Mouse (Mus musculus): Measurements from ENCODE around the gene Cbx4. TPM values are rescaled to one million over a fixed set of nuclear protein-coding genes. Genes with fewer than 3 reads are reported as not detected.
A peak's percentile ranks its signal among the peaks of the same experiment; 100 is the strongest.
"Not testable (repeated sequence)": the region's sequence is repeated elsewhere in the genome, so short reads cannot be mapped to it uniquely, and the experiment has no call there.

The Cbx4 gene
- polyA plus RNA-seq, 1 experiment from 2014 or later: 3.2 TPM

DNA sequence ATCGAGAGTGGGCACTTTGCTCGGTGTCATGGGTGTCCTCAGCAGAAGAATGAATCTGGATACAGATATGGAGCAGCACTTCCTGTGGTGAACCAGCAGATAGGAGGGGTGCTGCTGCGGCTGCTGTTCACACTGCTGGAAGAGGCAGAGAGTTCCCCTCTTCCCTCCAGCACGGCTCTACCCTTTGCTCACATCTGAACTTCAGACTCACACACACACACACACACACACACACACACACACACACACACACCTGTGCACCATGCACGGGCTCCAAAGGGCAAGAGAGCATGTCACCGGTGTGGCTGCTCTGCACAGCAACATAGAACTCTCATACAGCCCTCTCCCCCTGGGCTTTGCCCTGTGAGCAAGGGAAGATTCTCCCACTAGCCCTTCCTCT is 20.3 kb upstream of the Cbx4 start:
- peak; percentile 48; the same call in 1 of the 2 replicates for ATAC-seq
- H3K9ac ChIP-seq: no peak overlapping the region
- no peaks in the 10 kb centered on the region for H3K36me3 ChIP-seq
- H3K27ac ChIP-seq: no peak overlapping the region
- peaks cover 57% of the 10 kb centered on the region for H3K27me3 ChIP-seq (replicated peaks)
- no peaks in the 10 kb centered on the region for H3K9me3 ChIP-seq (replicated peaks)
- 22% methylated on average over 6 of the region's 6 CpGs for WGBS (ENCODE audit: insufficient replicate concordance)
- no peak overlapping the region for H3K4me3 ChIP-seq
- peaks cover 13% of the 10 kb centered on the region; the same call in 1 of the 2 replicates for H3K4me1 ChIP-seq
- 0 out of 2 replicates have a peak overlapping the region, but pooled peaks have one; percentile 8 for H3K4me2 ChIP-seq

DNA sequence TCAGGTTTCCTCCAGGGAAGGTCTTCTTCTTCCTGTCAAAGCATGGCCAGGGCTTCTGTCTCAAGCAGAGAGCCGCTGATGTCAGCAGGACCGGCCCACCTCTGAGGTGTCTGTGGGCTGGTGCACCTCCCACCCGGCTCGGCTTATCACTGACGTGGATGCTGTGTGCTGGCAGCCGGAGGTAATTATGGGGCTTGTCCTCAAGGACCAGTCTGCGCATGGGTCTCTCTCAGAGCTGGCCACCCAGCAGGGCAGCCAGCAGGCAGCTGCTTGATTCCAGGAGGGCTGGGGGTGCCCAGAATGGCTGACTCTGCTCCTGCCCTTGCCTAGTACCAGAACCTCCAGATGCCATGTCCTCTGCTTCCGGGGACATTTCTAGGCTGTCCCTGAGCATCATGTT is 19.7 kb upstream of the Cbx4 start:
- H3K27me3 ChIP-seq (replicated peaks): peaks cover 63% of the 10 kb centered on the region
- H3K4me2 ChIP-seq: peak overlapping the region; percentile 8; the same call in 1 of the 2 replicates
- 32% methylated on average over 8 of the region's 8 CpGs for WGBS (ENCODE audit: insufficient replicate concordance)
- H3K4me1 ChIP-seq: peaks cover 13% of the 10 kb centered on the region; the same call in 1 of the 2 replicates
- no peak overlapping the region for H3K4me3 ChIP-seq
- ATAC-seq: no peak
- no peaks in the 10 kb centered on the region for H3K36me3 ChIP-seq
- no peak overlapping the region for H3K27ac ChIP-seq
- H3K9me3 ChIP-seq (replicated peaks): no peaks in the 10 kb centered on the region
- no peak overlapping the region for H3K9ac ChIP-seq

DNA sequence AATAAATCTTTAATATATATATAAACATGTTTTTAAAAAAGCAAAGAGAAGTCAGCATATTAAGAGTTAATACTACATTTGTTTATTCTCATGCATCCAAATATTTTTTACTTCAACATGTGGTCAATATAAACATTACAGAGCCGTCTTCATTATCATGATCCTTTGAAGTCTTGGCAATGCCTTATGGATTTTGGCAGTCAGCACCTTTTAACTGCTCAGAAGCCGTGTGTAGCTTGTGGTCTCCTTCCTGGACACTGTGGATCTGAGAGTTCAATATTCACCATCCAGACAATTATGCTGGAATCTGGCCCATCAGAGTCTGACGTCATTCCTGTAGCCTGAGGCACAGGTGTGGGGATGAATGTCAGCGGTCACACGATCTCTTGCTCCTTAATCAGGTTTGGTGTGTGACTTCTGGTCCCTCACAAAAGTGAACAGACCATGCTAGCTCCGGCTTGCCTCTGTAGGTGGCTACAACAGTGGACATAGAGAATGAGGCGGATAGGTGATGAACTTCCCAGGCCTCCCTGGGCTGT is 19.1 kb upstream of the Cbx4 start:
- Histone ChIP-seq H3K4me3 (no peak overlapping the region), H3K27me3 (replicated peaks) (peaks cover 65% of the 10 kb centered on the region), H3K4me2 (no peak overlapping the region), H3K27ac (no peak overlapping the region), H3K36me3 (no peaks in the 10 kb centered on the region), H3K4me1 (peaks cover 13% of the 10 kb centered on the region; the same call in 1 of the 2 replicates), H3K9ac (no peak overlapping the region), H3K9me3 (replicated peaks) (no peaks in the 10 kb centered on the region)
- WGBS (ENCODE audit: insufficient replicate concordance): 59% methylated on average over 7 of the region's 7 CpGs
- ATAC-seq: no peak

DNA sequence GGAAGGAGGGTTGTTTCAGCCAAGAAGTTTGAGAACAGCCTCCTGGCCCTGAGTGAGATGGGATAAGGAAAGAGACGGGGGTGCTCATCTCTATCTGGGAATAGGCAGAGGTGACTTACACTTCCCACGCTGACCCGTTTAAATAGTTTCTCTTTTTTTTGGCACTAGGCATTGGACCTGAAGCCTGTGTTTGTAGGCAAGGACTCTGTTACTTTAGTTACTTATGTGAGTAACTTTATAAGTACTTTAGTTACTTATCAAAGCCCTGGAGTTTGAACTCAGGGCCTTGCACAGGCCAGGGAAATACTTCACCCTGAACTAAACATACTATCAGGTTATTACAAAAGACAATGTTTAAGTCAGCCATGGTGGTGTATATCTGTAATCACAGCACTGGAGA is 18.0 kb upstream of the Cbx4 start:
- ATAC-seq: no peak
- H3K4me3 ChIP-seq: no peak overlapping the region
- WGBS (ENCODE audit: insufficient replicate concordance): 61% methylated on average over 3 of the region's 3 CpGs

DNA sequence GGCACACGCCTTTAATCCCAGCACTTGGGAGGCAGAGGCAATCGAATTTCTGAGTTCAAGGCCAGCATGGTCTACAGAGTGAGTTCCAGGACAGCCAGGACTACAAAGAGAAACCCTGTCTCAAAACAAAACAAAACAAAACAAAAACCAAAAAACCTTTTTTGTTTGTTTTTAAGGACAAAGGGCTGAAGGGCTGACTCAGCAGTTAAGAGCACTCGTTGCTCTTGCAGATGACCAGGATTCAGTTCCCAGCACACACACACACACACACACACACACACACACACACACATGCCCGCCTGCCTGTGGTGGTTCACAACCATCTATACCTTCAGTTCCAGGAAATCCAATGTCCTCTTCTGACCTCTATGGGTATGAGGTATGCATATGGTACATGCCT is 14.3 kb upstream of the Cbx4 start:
- H3K9ac ChIP-seq; H3K36me3 ChIP-seq; ATAC-seq; H3K4me3 ChIP-seq; H3K27ac ChIP-seq; H3K4me1 ChIP-seq; H3K4me2 ChIP-seq; H3K9me3 ChIP-seq (replicated peaks): not testable (repeated sequence)
- peaks cover 66% of the 10 kb centered on the region for H3K27me3 ChIP-seq (replicated peaks)
- 34% methylated on average over 4 of the region's 4 CpGs for WGBS (ENCODE audit: insufficient replicate concordance)

More for the DNA sequence above, 18.0 kb upstream of the Cbx4 start:
- peaks cover 68% of the 10 kb centered on the region for H3K27me3 ChIP-seq (replicated peaks)
- H3K36me3 ChIP-seq: no peaks in the 10 kb centered on the region
- no peak overlapping the region for H3K27ac ChIP-seq
- H3K4me2 ChIP-seq: no peak overlapping the region
- no peaks in the 10 kb centered on the region for H3K9me3 ChIP-seq (replicated peaks)
- peaks cover 13% of the 10 kb centered on the region; the same call in 1 of the 2 replicates for H3K4me1 ChIP-seq
- no peak overlapping the region for H3K9ac ChIP-seq

DNA sequence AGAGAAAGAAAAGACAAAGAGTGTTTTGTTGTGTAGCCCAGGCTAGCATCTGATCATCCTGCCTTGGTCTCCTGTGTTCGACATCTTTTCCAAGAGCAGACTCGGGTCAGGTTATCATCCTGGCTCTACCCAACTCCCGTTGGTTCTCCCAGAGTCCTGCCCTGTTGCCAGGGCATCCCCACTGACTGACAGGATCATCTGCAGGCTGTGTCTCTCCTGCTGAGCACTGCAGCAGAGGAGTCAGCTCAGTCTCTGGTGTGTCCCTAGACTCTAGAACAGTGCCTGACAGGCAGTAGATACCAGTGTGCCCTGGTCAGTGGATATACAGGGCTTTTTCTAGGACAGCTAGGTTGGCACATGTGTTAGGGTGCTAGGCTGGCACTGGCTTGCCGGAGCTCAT is 12.2 kb upstream of the Cbx4 start:
- Histone ChIP-seq H3K27me3 (replicated peaks) (peaks cover 75% of the 10 kb centered on the region), H3K4me1 (no peaks in the 10 kb centered on the region), H3K4me2 (no peak overlapping the region), H3K4me3 (no peak overlapping the region), H3K9ac (no peak overlapping the region), H3K27ac (no peak overlapping the region), H3K36me3 (no peaks in the 10 kb centered on the region), H3K9me3 (replicated peaks) (no peaks in the 10 kb centered on the region)
- 41% methylated on average over 4 of the region's 4 CpGs for WGBS (ENCODE audit: insufficient replicate concordance)
- no peak for ATAC-seq

DNA sequence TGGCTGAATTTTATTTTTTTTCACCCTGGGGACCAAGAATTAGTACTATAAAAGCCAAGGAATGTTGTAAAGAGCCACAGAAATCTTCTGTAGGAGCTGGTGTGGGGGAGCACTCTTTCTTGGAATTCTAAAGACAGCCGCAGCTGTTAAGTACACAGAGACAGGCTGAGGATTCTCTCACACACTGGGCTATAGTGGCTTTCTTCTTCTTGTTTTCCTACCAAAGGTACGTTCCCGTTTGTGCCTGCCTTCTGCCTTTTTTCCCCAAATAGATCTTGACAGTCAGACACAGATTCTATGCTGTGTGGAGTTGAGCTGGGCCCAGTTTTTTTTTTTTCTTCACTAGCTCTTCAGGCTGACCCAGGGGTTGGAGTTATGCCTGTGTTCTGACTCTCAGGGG is 9.4 kb upstream of the Cbx4 start:
- WGBS (ENCODE audit: insufficient replicate concordance): 43% methylated on average over 3 of the region's 3 CpGs
- no peak overlapping the region for H3K27ac ChIP-seq
- no peak overlapping the region for H3K4me2 ChIP-seq
- H3K9me3 ChIP-seq (replicated peaks): no peaks in the 10 kb centered on the region
- H3K9ac ChIP-seq: no peak overlapping the region
- no peak overlapping the region for H3K4me3 ChIP-seq
- no peaks in the 10 kb centered on the region for H3K36me3 ChIP-seq
- peaks cover 8% of the 10 kb centered on the region for H3K4me1 ChIP-seq
- peaks cover 89% of the 10 kb centered on the region for H3K27me3 ChIP-seq (replicated peaks)
- ATAC-seq: no peak

DNA sequence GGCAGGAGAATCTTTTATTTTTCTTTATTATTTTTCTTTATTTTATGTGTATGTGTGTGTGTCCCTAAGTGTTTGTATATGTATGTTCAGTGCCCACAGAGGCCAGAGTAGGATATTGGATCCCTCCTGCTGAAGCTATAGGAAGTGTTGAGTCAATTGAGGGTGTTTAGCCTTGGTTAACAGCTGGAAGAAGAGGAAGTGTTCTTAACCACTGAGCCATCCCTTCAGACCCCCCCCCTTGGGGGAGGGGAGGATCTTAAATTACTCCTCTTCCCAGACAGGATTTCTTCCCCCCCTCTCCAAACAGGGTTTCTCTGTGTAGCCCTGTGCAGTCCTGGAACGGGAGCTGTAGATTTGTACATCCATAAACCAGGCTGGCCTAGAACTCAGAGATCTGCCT is 7.3 kb upstream of the Cbx4 start:
- Histone ChIP-seq H3K4me1 (peaks cover 27% of the 10 kb centered on the region), H3K27me3 (replicated peaks) (peaks cover 94% of the 10 kb centered on the region), H3K9ac (no peak overlapping the region), H3K36me3 (no peaks in the 10 kb centered on the region), H3K4me3 (no peak overlapping the region), H3K4me2 (no peak overlapping the region), H3K27ac (no peak overlapping the region), H3K9me3 (replicated peaks) (no peaks in the 10 kb centered on the region)
- no peak for ATAC-seq
- WGBS (ENCODE audit: insufficient replicate concordance): 57% methylated on average over 1 of the region's 1 CpGs

DNA sequence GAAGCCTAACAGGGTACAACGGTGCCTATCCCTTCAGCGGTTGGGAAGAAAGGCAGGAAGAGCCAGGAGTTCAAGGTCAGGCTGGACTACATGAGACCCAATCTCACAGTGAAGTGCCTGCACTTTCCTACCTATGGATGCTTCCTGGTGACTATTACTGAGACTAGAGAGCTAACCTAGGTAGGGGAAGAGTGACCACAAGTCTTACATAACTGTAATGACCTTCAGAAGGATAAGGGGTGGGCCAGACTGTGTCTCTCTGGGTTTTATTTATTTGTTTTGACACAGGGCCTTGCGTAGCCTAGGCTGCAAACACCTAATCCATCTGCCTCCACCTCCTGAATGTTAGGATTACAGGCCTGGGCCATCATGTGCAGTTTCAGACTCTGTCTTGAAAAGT is 6.3 kb upstream of the Cbx4 start:
- H3K4me1 ChIP-seq: peaks cover 37% of the 10 kb centered on the region
- no peaks in the 10 kb centered on the region for H3K9me3 ChIP-seq (replicated peaks)
- ATAC-seq: no peak
- no peak overlapping the region for H3K9ac ChIP-seq
- WGBS (ENCODE audit: insufficient replicate concordance): 57% methylated on average over 3 of the region's 3 CpGs
- H3K36me3 ChIP-seq: no peaks in the 10 kb centered on the region
- H3K27ac ChIP-seq: no peak overlapping the region
- no peak overlapping the region for H3K4me3 ChIP-seq
- peaks cover 97% of the 10 kb centered on the region for H3K27me3 ChIP-seq (replicated peaks)
- H3K4me2 ChIP-seq: no peak overlapping the region

DNA sequence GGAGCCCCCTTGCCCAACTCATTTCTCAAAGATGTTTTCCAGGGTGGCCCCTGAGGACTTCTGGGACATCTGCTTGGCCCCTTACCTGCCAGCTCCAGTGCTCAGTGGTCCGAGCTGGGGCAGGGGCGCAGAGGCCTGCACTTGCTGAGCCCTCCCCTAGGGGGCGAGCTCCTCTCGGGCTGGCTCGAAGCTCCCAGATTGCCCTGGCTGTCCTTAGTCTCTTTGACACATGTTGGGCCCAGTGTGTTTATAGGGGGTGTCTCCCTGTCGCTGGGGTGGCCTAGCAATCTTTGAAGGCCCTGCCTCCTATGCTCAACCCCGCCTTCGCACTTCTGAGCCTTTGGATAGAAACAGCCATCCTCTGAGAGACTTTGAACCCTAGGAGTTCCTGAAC is 5.6 kb upstream of the Cbx4 start:
- peaks cover 44% of the 10 kb centered on the region for H3K4me1 ChIP-seq
- peak overlapping the region; percentile 69 for H3K4me2 ChIP-seq
- no peak overlapping the region for H3K4me3 ChIP-seq
- H3K27ac ChIP-seq: no peak overlapping the region
- H3K36me3 ChIP-seq: no peaks in the 10 kb centered on the region
- H3K9ac ChIP-seq: no peak overlapping the region
- H3K9me3 ChIP-seq (replicated peaks): no peaks in the 10 kb centered on the region
- WGBS (ENCODE audit: insufficient replicate concordance): 4% methylated on average over 8 of the region's 8 CpGs
- peak; percentile 50 for ATAC-seq
- H3K27me3 ChIP-seq (replicated peaks): peaks cover 97% of the 10 kb centered on the region

DNA sequence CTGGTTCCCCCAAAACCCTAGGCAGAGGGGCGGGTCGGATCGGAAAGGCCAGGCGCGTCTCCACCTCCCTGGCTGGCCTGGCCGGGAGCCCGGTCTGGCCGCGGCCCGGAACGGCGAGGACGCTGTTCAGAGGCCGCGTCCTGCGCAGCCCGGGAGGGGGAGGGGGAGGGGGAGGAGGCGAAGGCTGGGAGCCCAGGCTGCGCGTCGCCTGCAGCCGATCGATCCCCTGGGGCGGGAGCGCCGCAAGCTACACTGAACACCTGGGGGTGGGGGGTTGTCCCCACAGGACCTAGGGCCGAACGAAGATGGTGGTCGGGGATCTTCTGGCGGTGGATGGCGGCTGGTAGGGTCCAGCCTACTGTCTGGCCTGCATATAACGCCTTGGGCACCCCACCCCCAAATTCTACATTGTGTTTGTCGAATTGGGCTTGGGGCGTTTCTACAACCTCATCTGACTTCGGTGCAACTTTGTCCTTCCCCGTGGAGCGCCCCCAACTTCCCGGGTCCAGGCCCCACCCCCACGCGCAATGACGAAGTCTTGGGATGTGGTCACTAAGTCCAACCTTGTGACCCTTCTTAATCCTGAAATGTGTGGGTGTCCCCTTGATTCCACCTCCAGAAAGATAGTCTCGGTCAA is 5.1 kb upstream of the Cbx4 start:
- Histone ChIP-seq H3K4me1 (peaks cover 47% of the 10 kb centered on the region), H3K27ac (no peak overlapping the region), H3K27me3 (replicated peaks) (peaks cover 97% of the 10 kb centered on the region), H3K4me2 (peak overlapping the region; percentile 69), H3K9ac (peak overlapping the region; percentile 40; the same call in 1 of the 2 replicates), H3K9me3 (replicated peaks) (no peaks in the 10 kb centered on the region), H3K36me3 (no peaks in the 10 kb centered on the region), H3K4me3 (peak overlapping the region; percentile 49)
- no peak for ATAC-seq
- whole genome bisulfite sequencing (ENCODE audit: insufficient replicate concordance): 3% methylated on average over 37 of the region's 42 CpGs

DNA sequence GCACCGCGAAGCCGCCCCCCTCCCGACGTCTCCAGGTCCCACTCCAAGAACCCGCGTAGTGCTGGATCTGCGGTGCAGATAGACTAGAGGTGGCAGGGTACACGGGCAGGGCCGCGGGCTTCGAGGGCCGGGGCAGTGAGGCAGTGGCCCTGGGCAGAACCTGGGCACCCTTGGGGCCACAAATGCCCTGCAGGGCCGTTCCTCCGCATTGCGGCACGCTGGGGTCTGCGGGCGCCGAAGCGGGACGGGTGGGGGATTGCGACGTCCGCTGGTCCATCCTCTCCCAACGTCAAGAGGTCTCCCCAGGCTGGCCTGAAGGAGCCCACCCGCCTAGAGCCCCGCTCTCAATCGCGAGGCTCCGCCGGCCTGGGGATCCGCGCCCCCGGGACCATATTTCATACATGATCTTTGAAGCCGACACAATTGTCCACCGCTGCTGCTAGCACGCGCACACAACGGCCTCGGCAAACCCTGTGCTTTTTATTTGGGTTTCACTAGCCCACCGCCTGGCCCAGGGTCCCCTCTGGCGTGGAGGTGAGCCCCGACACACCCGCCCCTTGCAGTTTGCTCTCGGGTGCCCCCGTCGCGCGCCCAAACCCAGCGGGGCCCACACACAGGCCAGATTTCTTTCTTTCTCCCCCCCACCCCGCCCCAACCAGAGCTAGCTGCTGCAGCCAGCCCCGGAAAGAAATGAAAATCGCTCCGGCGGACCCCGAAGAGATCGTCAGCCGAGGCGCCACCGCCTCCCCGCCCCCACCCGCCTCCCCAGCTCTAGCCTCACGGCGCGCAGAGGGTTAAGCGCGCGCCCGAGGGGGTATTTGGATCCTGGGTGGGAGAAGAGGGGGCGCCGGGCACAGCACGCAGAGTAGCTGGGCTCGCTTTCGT is 4.3 kb upstream of the Cbx4 start:
- 2% methylated on average over 73 of the region's 75 CpGs for WGBS (ENCODE audit: insufficient replicate concordance)
- H3K4me1 ChIP-seq: peaks cover 54% of the 10 kb centered on the region
- peak overlapping the region; percentile 40; the same call in 1 of the 2 replicates for H3K9ac ChIP-seq
- H3K4me3 ChIP-seq: peak overlapping the region; percentile 49
- no peaks in the 10 kb centered on the region for H3K36me3 ChIP-seq
- no peak overlapping the region for H3K27ac ChIP-seq
- ATAC-seq: no peak
- H3K4me2 ChIP-seq: peak overlapping the region; percentile 69
- H3K9me3 ChIP-seq (replicated peaks): no peaks in the 10 kb centered on the region
- peaks cover 98% of the 10 kb centered on the region for H3K27me3 ChIP-seq (replicated peaks)

Data from liver, embryonic 12.5 days (tissue).